Mouse (Mus musculus): ENCODE results near the gene Rin3. TPM values are rescaled to one million over a fixed set of nuclear protein-coding genes. Genes with fewer than 3 reads are reported as not detected.

Rin3 gene
- polyA plus RNA-seq, 1 experiment from 2014 or later: 10.3 TPM

- ATAC-seq: no peak
- Histone ChIP-seq H3K27ac (0 out of 2 replicates have a peak overlapping the region, but pooled peaks have one; percentile 5), H3K9ac (no peak overlapping the region; the same call in 1 of the 2 replicates), H3K4me2 (no peak overlapping the region), H3K27me3 (replicated peaks) (no peaks in the 10 kb centered on the region), H3K36me3 (no peaks in the 10 kb centered on the region), H3K4me3 (no peak overlapping the region), H3K9me3 (replicated peaks) (no peaks in the 10 kb centered on the region), H3K4me1 (peaks cover 65% of the 10 kb centered on the region)
- 73% methylated on average over 6 of the region's 6 CpGs for WGBS (ENCODE audit: insufficient replicate concordance)
These were observed 139.2 kb downstream of the Rin3 start for GRCm38 (mm10) chr12:102422065-102422464.

- H3K36me3 ChIP-seq: no peaks in the 10 kb centered on the region
- no peak overlapping the region for H3K9ac ChIP-seq
- peaks cover 65% of the 10 kb centered on the region for H3K4me1 ChIP-seq
- 75% methylated on average over 11 of the region's 11 CpGs for WGBS (ENCODE audit: insufficient replicate concordance)
- no peak overlapping the region for H3K4me2 ChIP-seq
- no peaks in the 10 kb centered on the region for H3K9me3 ChIP-seq (replicated peaks)
- ATAC-seq: no peak
- no peak overlapping the region for H3K4me3 ChIP-seq
- H3K27me3 ChIP-seq (replicated peaks): no peaks in the 10 kb centered on the region
- no peak overlapping the region for H3K27ac ChIP-seq
These were observed 139.9 kb downstream of the Rin3 start for GRCm38 (mm10) chr12:102422623-102423320.

GRCm38 (mm10) chr12:102423625-102424024 lies 140.8 kb downstream of the Rin3 start:
- H3K4me1 ChIP-seq: peaks cover 65% of the 10 kb centered on the region
- no peak overlapping the region for H3K9ac ChIP-seq
- H3K27ac ChIP-seq: no peak overlapping the region
- no peak for ATAC-seq
- H3K9me3 ChIP-seq (replicated peaks): no peaks in the 10 kb centered on the region
- no peak overlapping the region for H3K4me3 ChIP-seq
- no peaks in the 10 kb centered on the region for H3K27me3 ChIP-seq (replicated peaks)
- no peaks in the 10 kb centered on the region for H3K36me3 ChIP-seq
- WGBS (ENCODE audit: insufficient replicate concordance): 79% methylated on average over 8 of the region's 8 CpGs
- no peak overlapping the region for H3K4me2 ChIP-seq

GRCm38 (mm10) chr12:102424456-102424855 lies 141.6 kb downstream of the Rin3 start:
- no peaks in the 10 kb centered on the region for H3K36me3 ChIP-seq
- no peak for ATAC-seq
- 56% methylated on average over 2 of the region's 2 CpGs for WGBS (ENCODE audit: insufficient replicate concordance)

GRCm38 (mm10) chr12:102425048-102425578 lies 142.3 kb downstream of the Rin3 start:
- Histone ChIP-seq H3K4me1 (peaks cover 59% of the 10 kb centered on the region), H3K36me3 (no peaks in the 10 kb centered on the region), H3K9me3 (replicated peaks) (no peaks in the 10 kb centered on the region), H3K4me3 (no peak overlapping the region), H3K27me3 (replicated peaks) (no peaks in the 10 kb centered on the region), H3K9ac (no peak overlapping the region), H3K27ac (no peak overlapping the region), H3K4me2 (no peak overlapping the region)
- no peak for ATAC-seq
- 59% methylated on average over 4 of the region's 4 CpGs for WGBS (ENCODE audit: insufficient replicate concordance)

More at GRCm38 (mm10) chr12:102424456-102424855, 141.6 kb downstream of the Rin3 start:
- H3K27ac ChIP-seq: no peak overlapping the region
- no peaks in the 10 kb centered on the region for H3K9me3 ChIP-seq (replicated peaks)
- H3K4me3 ChIP-seq: no peak overlapping the region
- no peaks in the 10 kb centered on the region for H3K27me3 ChIP-seq (replicated peaks)
- H3K4me1 ChIP-seq: peaks cover 60% of the 10 kb centered on the region
- H3K9ac ChIP-seq: no peak overlapping the region
- no peak overlapping the region for H3K4me2 ChIP-seq

GRCm38 (mm10) chr12:102426285-102426684 lies 143.4 kb downstream of the Rin3 start:
- ATAC-seq: peak; percentile 99
- Histone ChIP-seq H3K36me3 (no peaks in the 10 kb centered on the region), H3K4me1 (peaks cover 56% of the 10 kb centered on the region), H3K27ac (peak overlapping the region; percentile 86), H3K9ac (no peak overlapping the region), H3K27me3 (replicated peaks) (no peaks in the 10 kb centered on the region), H3K4me3 (no peak overlapping the region), H3K4me2 (peak overlapping the region; percentile 42), H3K9me3 (replicated peaks) (no peaks in the 10 kb centered on the region)
- 27% methylated on average over 7 of the region's 7 CpGs for WGBS (ENCODE audit: insufficient replicate concordance)

- 76% methylated on average over 5 of the region's 5 CpGs for WGBS (ENCODE audit: insufficient replicate concordance)
- H3K9ac ChIP-seq: no peak overlapping the region
These were observed 146.8 kb downstream of the Rin3 start for GRCm38 (mm10) chr12:102429656-102430055.

GRCm38 (mm10) chr12:102430228-102430627 lies 147.4 kb downstream of the Rin3 start:
- Histone ChIP-seq H3K9me3 (replicated peaks) (no peaks in the 10 kb centered on the region), H3K27ac (no peak overlapping the region), H3K27me3 (replicated peaks) (no peaks in the 10 kb centered on the region), H3K36me3 (no peaks in the 10 kb centered on the region), H3K4me2 (peak overlapping the region; percentile 18; the same call in 1 of the 2 replicates), H3K4me3 (no peak overlapping the region), H3K4me1 (peaks cover 38% of the 10 kb centered on the region), H3K9ac (no peak overlapping the region)
- peak; percentile 53 for ATAC-seq
- WGBS (ENCODE audit: insufficient replicate concordance): 27% methylated on average over 4 of the region's 4 CpGs

More at GRCm38 (mm10) chr12:102429656-102430055, 146.8 kb downstream of the Rin3 start:
- H3K36me3 ChIP-seq: no peaks in the 10 kb centered on the region
- no peak overlapping the region for H3K27ac ChIP-seq
- no peak for ATAC-seq
- H3K4me2 ChIP-seq: 0 out of 2 replicates have a peak overlapping the region, but pooled peaks have one; percentile 18
- H3K4me1 ChIP-seq: peaks cover 40% of the 10 kb centered on the region
- H3K4me3 ChIP-seq: no peak overlapping the region
- no peaks in the 10 kb centered on the region for H3K27me3 ChIP-seq (replicated peaks)
- no peaks in the 10 kb centered on the region for H3K9me3 ChIP-seq (replicated peaks)

GRCm38 (mm10) chr12:102432238-102432637 lies 149.4 kb downstream of the Rin3 start:
- H3K4me1 ChIP-seq: peaks cover 26% of the 10 kb centered on the region
- WGBS (ENCODE audit: insufficient replicate concordance): 72% methylated on average over 12 of the region's 12 CpGs
- ATAC-seq: no peak
- no peak overlapping the region for H3K9ac ChIP-seq
- no peaks in the 10 kb centered on the region for H3K27me3 ChIP-seq (replicated peaks)
- no peaks in the 10 kb centered on the region for H3K36me3 ChIP-seq
- no peak overlapping the region for H3K27ac ChIP-seq
- no peak overlapping the region for H3K4me3 ChIP-seq
- no peak overlapping the region for H3K4me2 ChIP-seq
- no peaks in the 10 kb centered on the region for H3K9me3 ChIP-seq (replicated peaks)

GRCm38 (mm10) chr12:102434107-102434506 lies 151.3 kb downstream of the Rin3 start:
- no peak overlapping the region for H3K4me2 ChIP-seq
- 60% methylated on average over 4 of the region's 4 CpGs for WGBS (ENCODE audit: insufficient replicate concordance)

GRCm38 (mm10) chr12:102436939-102437526 lies 154.2 kb downstream of the Rin3 start:
- Histone ChIP-seq H3K27me3 (replicated peaks) (peaks cover 14% of the 10 kb centered on the region; the same call in 1 of the 2 replicates), H3K27ac (no peak overlapping the region), H3K4me2 (no peak overlapping the region), H3K4me1 (peaks cover 33% of the 10 kb centered on the region), H3K9me3 (replicated peaks) (no peaks in the 10 kb centered on the region), H3K4me3 (no peak overlapping the region), H3K36me3 (no peaks in the 10 kb centered on the region), H3K9ac (no peak overlapping the region)
- no peak for ATAC-seq
- 73% methylated on average over 10 of the region's 10 CpGs for WGBS (ENCODE audit: insufficient replicate concordance)

More at GRCm38 (mm10) chr12:102434107-102434506, 151.3 kb downstream of the Rin3 start:
- Histone ChIP-seq H3K27me3 (replicated peaks) (peaks cover 10% of the 10 kb centered on the region; the same call in 1 of the 2 replicates), H3K9me3 (replicated peaks) (no peaks in the 10 kb centered on the region), H3K4me1 (peaks cover 33% of the 10 kb centered on the region), H3K9ac (no peak overlapping the region), H3K4me3 (no peak overlapping the region), H3K36me3 (no peaks in the 10 kb centered on the region), H3K27ac (no peak overlapping the region)
- no peak for ATAC-seq

GRCm38 (mm10) chr12:102437952-102438351 lies 155.1 kb downstream of the Rin3 start:
- Histone ChIP-seq H3K9ac (no peak overlapping the region), H3K27ac (no peak overlapping the region), H3K4me2 (peak overlapping the region; percentile 75; the same call in 1 of the 2 replicates), H3K36me3 (no peaks in the 10 kb centered on the region), H3K9me3 (replicated peaks) (no peaks in the 10 kb centered on the region), H3K4me1 (peaks cover 33% of the 10 kb centered on the region), H3K27me3 (replicated peaks) (peaks cover 14% of the 10 kb centered on the region; the same call in 1 of the 2 replicates), H3K4me3 (0 out of 2 replicates have a peak overlapping the region, but pooled peaks have one; percentile 60)
- WGBS (ENCODE audit: insufficient replicate concordance): 65% methylated on average over 5 of the region's 5 CpGs
- ATAC-seq: no peak
